Mouse (Mus musculus) stomach, embryonic 14.5 days (tissue): Measurements from ENCODE around the gene Gm37240. TPM values are rescaled to one million over a fixed set of nuclear protein-coding genes. Genes with fewer than 3 reads are reported as not detected.

ENCODE experiments used
- ATAC-seq: fragments of 200-750 bp; cut with Nextera tagmentation; 2 replicates; pipeline ENCODE4 v1.8.0; 2017; ENCODE audit warnings: low read depth, moderate TSS enrichment; ENCODE audit not compliant: insufficient number of reproducible peaks, insufficient read depth, low FRiP score
- H3K27ac ChIP-seq: fragments of 300-500 bp; sonication (generic); 2 replicates; pipeline ENCODE4 v1.5.1; 2014; ENCODE audit warnings: mild to moderate bottlenecking, low read length, moderate library complexity, mixed read lengths
- H3K27me3 ChIP-seq: fragments of 300-500 bp; sonication (generic); 2 replicates; pipeline ENCODE4 v1.6.1; 2014; ENCODE audit warnings: low read length, control low read depth, mixed read lengths; ENCODE audit not compliant: control insufficient read depth, insufficient read depth
- H3K36me3 ChIP-seq: fragments of 300-500 bp; sonication (generic); 2 replicates; pipeline ENCODE4 v1.6.1; 2014; ENCODE audit warnings: mild to moderate bottlenecking, control low read depth, low read length, moderate library complexity, mixed read lengths; ENCODE audit not compliant: control insufficient read depth, insufficient read depth
- H3K4me1 ChIP-seq: fragments of 300-500 bp; sonication (generic); 2 replicates; pipeline ENCODE4 v1.6.1; 2014; ENCODE audit warnings: low read length, control low read depth, mixed read lengths; ENCODE audit not compliant: control insufficient read depth, insufficient read depth
- H3K4me2 ChIP-seq: fragments of 300-500 bp; sonication (generic); replicated peaks from 2 replicates; pipeline ENCODE4 v1.6.1; 2014; ENCODE audit warnings: low read depth, low read length, control low read depth
- H3K4me3 ChIP-seq: fragments of 300-500 bp; sonication (generic); 2 replicates; pipeline ENCODE4 v1.5.1; 2014; ENCODE audit warnings: low read depth, low read length, control low read depth
- H3K9ac ChIP-seq: fragments of 300-500 bp; sonication (generic); replicated peaks from 2 replicates; pipeline ENCODE4 v1.6.1; 2014; ENCODE audit warnings: low read depth, mild to moderate bottlenecking, control low read depth, low read length, moderate library complexity, mixed read lengths
- H3K9me3 ChIP-seq: fragments of 300-500 bp; sonication (generic); 2 replicates; pipeline ENCODE4 v1.6.1; 2016; ENCODE audit warnings: low read depth, low read length, control low read depth; ENCODE audit not compliant: control insufficient read depth
- WGBS: fragments of 180-500 bp; shearing (Covaris S2); extraction: QIAGEN DNeasy Blood & Tissue Kit; methylation state at CpG from one replicate; pipeline ENCODE4 v1.1.7; 2014; 5-methylcytosine and 5-hydroxymethylcytosine counted together
- polyA plus RNA-seq: library from polyadenylated mRNA; unstranded; fragments of >200 nt; fragmentation: Nextera tagmentation; extraction: Ambion mirVana; gene quantifications from 2 replicates; pipeline ENCODE4 v1.2.1, GENCODE M21; 2014

Gene Gm37240
- polyA plus RNA-seq, 1 experiment from 2014 or later: 9.6 TPM

GRCm38 (mm10) chr3:85691134-85691533 lies 196.2 kb downstream of the Gm37240 start:
- no peaks in the 10 kb centered on the region for H3K27me3 ChIP-seq
- no peak overlapping the region for H3K4me3 ChIP-seq
- H3K36me3 ChIP-seq: no peaks in the 10 kb centered on the region
- no peaks in the 10 kb centered on the region for H3K9me3 ChIP-seq
- H3K9ac ChIP-seq: no peak overlapping the region
- H3K4me1 ChIP-seq: no peaks in the 10 kb centered on the region
- WGBS: 77% methylated on average over 4 of the region's 4 CpGs
- no peak for ATAC-seq
- H3K4me2 ChIP-seq: no peak overlapping the region
- H3K27ac ChIP-seq: no peak overlapping the region

GRCm38 (mm10) chr3:85688341-85688740 lies 199.0 kb downstream of the Gm37240 start:
- Histone ChIP-seq H3K27me3 (no peaks in the 10 kb centered on the region), H3K4me1 (no peaks in the 10 kb centered on the region), H3K9me3 (no peaks in the 10 kb centered on the region), H3K4me2 (no peak overlapping the region), H3K36me3 (no peaks in the 10 kb centered on the region), H3K9ac (no peak overlapping the region), H3K4me3 (no peak overlapping the region), H3K27ac (no peak overlapping the region)
- no peak for ATAC-seq
- 93% methylated on average over 14 of the region's 14 CpGs for WGBS

- no peaks in the 10 kb centered on the region for H3K27me3 ChIP-seq
- 86% methylated on average over 8 of the region's 8 CpGs for WGBS
- no peaks in the 10 kb centered on the region for H3K4me1 ChIP-seq
- no peaks in the 10 kb centered on the region for H3K9me3 ChIP-seq
- H3K36me3 ChIP-seq: no peaks in the 10 kb centered on the region
- H3K27ac ChIP-seq: no peak overlapping the region
- no peak overlapping the region for H3K4me2 ChIP-seq
- no peak overlapping the region for H3K4me3 ChIP-seq
- ATAC-seq: no peak
- H3K9ac ChIP-seq: no peak overlapping the region
These were observed 202.0 kb downstream of the Gm37240 start for GRCm38 (mm10) chr3:85685271-85685670.

- WGBS: 88% methylated on average over 5 of the region's 5 CpGs
- no peak overlapping the region for H3K9ac ChIP-seq
- no peaks in the 10 kb centered on the region for H3K36me3 ChIP-seq
- H3K27me3 ChIP-seq: no peaks in the 10 kb centered on the region
- ATAC-seq: no peak
- no peaks in the 10 kb centered on the region for H3K4me1 ChIP-seq
- no peak overlapping the region for H3K27ac ChIP-seq
- no peaks in the 10 kb centered on the region for H3K9me3 ChIP-seq
- H3K4me3 ChIP-seq: no peak overlapping the region
- H3K4me2 ChIP-seq: no peak overlapping the region
These were observed 203.7 kb downstream of the Gm37240 start for GRCm38 (mm10) chr3:85683618-85684017.

GRCm38 (mm10) chr3:85681136-85681535 lies 206.2 kb downstream of the Gm37240 start:
- H3K27ac ChIP-seq: no peak overlapping the region
- no peaks in the 10 kb centered on the region for H3K36me3 ChIP-seq
- no peaks in the 10 kb centered on the region for H3K4me1 ChIP-seq
- no peak overlapping the region for H3K9ac ChIP-seq
- no peak overlapping the region for H3K4me3 ChIP-seq
- H3K9me3 ChIP-seq: no peaks in the 10 kb centered on the region
- no peak for ATAC-seq
- no peaks in the 10 kb centered on the region for H3K27me3 ChIP-seq
- H3K4me2 ChIP-seq: no peak overlapping the region
- 70% methylated on average over 7 of the region's 7 CpGs for WGBS

GRCm38 (mm10) chr3:85679960-85680359 lies 207.4 kb downstream of the Gm37240 start:
- ATAC-seq: no peak
- Histone ChIP-seq H3K9me3 (no peaks in the 10 kb centered on the region), H3K36me3 (no peaks in the 10 kb centered on the region), H3K4me3 (no peak overlapping the region), H3K4me2 (no peak overlapping the region), H3K4me1 (no peaks in the 10 kb centered on the region), H3K27ac (no peak overlapping the region), H3K27me3 (no peaks in the 10 kb centered on the region), H3K9ac (no peak overlapping the region)
- 85% methylated on average over 5 of the region's 5 CpGs for WGBS

- H3K27me3 ChIP-seq: no peaks in the 10 kb centered on the region
- no peaks in the 10 kb centered on the region for H3K9me3 ChIP-seq
- ATAC-seq: no peak
- no peak overlapping the region for H3K4me2 ChIP-seq
- H3K27ac ChIP-seq: no peak overlapping the region
- H3K4me1 ChIP-seq: no peaks in the 10 kb centered on the region
- WGBS: 77% methylated on average over 8 of the region's 8 CpGs
- H3K4me3 ChIP-seq: no peak overlapping the region
- no peak overlapping the region for H3K9ac ChIP-seq
- H3K36me3 ChIP-seq: no peaks in the 10 kb centered on the region
These were observed 207.9 kb downstream of the Gm37240 start for GRCm38 (mm10) chr3:85679312-85679933.

GRCm38 (mm10) chr3:85677952-85678351 lies 209.4 kb downstream of the Gm37240 start:
- no peak overlapping the region for H3K27ac ChIP-seq
- H3K27me3 ChIP-seq: no peaks in the 10 kb centered on the region
- no peak overlapping the region for H3K4me2 ChIP-seq
- no peaks in the 10 kb centered on the region for H3K36me3 ChIP-seq
- no peak overlapping the region for H3K4me3 ChIP-seq
- WGBS: 68% methylated on average over 3 of the region's 3 CpGs
- H3K9ac ChIP-seq: no peak overlapping the region
- no peaks in the 10 kb centered on the region for H3K9me3 ChIP-seq
- no peak for ATAC-seq
- no peaks in the 10 kb centered on the region for H3K4me1 ChIP-seq

GRCm38 (mm10) chr3:85677133-85677532 lies 210.2 kb downstream of the Gm37240 start:
- H3K27me3 ChIP-seq: no peaks in the 10 kb centered on the region
- H3K4me2 ChIP-seq: no peak overlapping the region
- no peak overlapping the region for H3K27ac ChIP-seq
- no peaks in the 10 kb centered on the region for H3K9me3 ChIP-seq
- 65% methylated on average over 8 of the region's 8 CpGs for WGBS
- H3K4me1 ChIP-seq: no peaks in the 10 kb centered on the region
- no peak overlapping the region for H3K9ac ChIP-seq
- no peaks in the 10 kb centered on the region for H3K36me3 ChIP-seq
- ATAC-seq: no peak
- H3K4me3 ChIP-seq: no peak overlapping the region
